Mouse (Mus musculus) CD4-positive helper T cell, adult 2 months (primary cell): ENCODE measurements around the gene Tia1.

ENCODE experiments used
- DNase-seq: peaks from one replicate; pipeline ENCODE4 v3.0.0-alpha.2; 2012; ENCODE audit warnings: low read depth, missing footprints, low spot score

Gene Tia1

GRCm38 (mm10) chr6:86480189-86480831 is 76.3 kb downstream of the Tia1 start:
- no peak for DNase-seq

- no peak for DNase-seq
Measured at GRCm38 (mm10) chr6:86481871-86482270, 77.9 kb downstream of the Tia1 start.
